Mouse (Mus musculus): ENCODE data around the gene Aph1a. TPM values are rescaled to one million over a fixed set of nuclear protein-coding genes. Genes with fewer than 3 reads are reported as not detected.
A peak's percentile ranks its signal among the peaks of the same experiment; 100 is the strongest.
"Not testable (repeated sequence)": the region's sequence is repeated elsewhere in the genome, so short reads cannot be mapped to it uniquely, and the experiment has no call there.

The Aph1a gene
- polyA plus RNA-seq (2015; fragmentation: Nextera tagmentation; extraction: Ambion mirVana): 30.1 and 34.6 TPM in 2 replicates

- WGBS: under 1% methylated on average over 26 of the region's 43 CpGs
- not testable (repeated sequence) for H3K9me3 ChIP-seq (replicated peaks); H3K27me3 ChIP-seq; H3K36me3 ChIP-seq
- H3K4me2 ChIP-seq (replicated peaks): peak within 1 kb of the TSS; percentile 65
- peak within 1 kb of the TSS; percentile 85 for H3K27ac ChIP-seq (replicated peaks)
- H3K4me3 ChIP-seq (replicated peaks): peak within 1 kb of the TSS; percentile 64
- H3K9ac ChIP-seq: peak within 1 kb of the TSS; percentile 65
- peak; percentile 98 for ATAC-seq (ENCODE audit: insufficient number of reproducible peaks, low FRiP score, low TSS enrichment, low read depth)
- H3K4me1 ChIP-seq: peaks cover 39% of the 10 kb centered on the region
Measured at GRCm38 (mm10) chr3:95893606-95894316, at the start of gene Aph1a. Aph1a (plus strand) TSS chr3:95893969.

GRCm38 (mm10) chr3:95850611-95851010, 43.2 kb upstream of the Aph1a start:
- Histone ChIP-seq H3K4me2 (replicated peaks) (no peak overlapping the region), H3K4me1 (peaks cover 7% of the 10 kb centered on the region; the same call in 1 of the 2 replicates), H3K27ac (replicated peaks) (no peak overlapping the region), H3K9ac (no peak overlapping the region), H3K9me3 (replicated peaks) (no peaks in the 10 kb centered on the region), H3K36me3 (peaks cover 71% of the 10 kb centered on the region), H3K27me3 (no peaks in the 10 kb centered on the region), H3K4me3 (replicated peaks) (no peak overlapping the region)
- no peak for ATAC-seq (ENCODE audit: insufficient number of reproducible peaks, low FRiP score, low TSS enrichment, low read depth)
- WGBS: 81% methylated on average over 4 of the region's 4 CpGs

- H3K36me3 ChIP-seq: peaks cover 65% of the 10 kb centered on the region
- ATAC-seq (ENCODE audit: insufficient number of reproducible peaks, low FRiP score, low TSS enrichment, low read depth): no peak
- 94% methylated on average over 8 of the region's 8 CpGs for WGBS
- no peaks in the 10 kb centered on the region for H3K9me3 ChIP-seq (replicated peaks)
- H3K4me3 ChIP-seq (replicated peaks): no peak overlapping the region
- no peak overlapping the region for H3K27ac ChIP-seq (replicated peaks)
- H3K9ac ChIP-seq: no peak overlapping the region
- no peaks in the 10 kb centered on the region for H3K27me3 ChIP-seq
- H3K4me1 ChIP-seq: peaks cover 11% of the 10 kb centered on the region; the same call in 1 of the 2 replicates
- H3K4me2 ChIP-seq (replicated peaks): no peak overlapping the region
Measured at GRCm38 (mm10) chr3:95851317-95851716, 42.5 kb upstream of the Aph1a start.

- no peaks in the 10 kb centered on the region for H3K9me3 ChIP-seq (replicated peaks)
- H3K27me3 ChIP-seq: no peaks in the 10 kb centered on the region
- peak within 1 kb of the TSS; percentile 80 for H3K9ac ChIP-seq
- under 1% methylated on average over 56 of the region's 56 CpGs for WGBS
- H3K4me3 ChIP-seq (replicated peaks): peak within 1 kb of the TSS; percentile 77
- H3K4me2 ChIP-seq (replicated peaks): peak within 1 kb of the TSS; percentile 62
- peak; percentile 98 for ATAC-seq (ENCODE audit: insufficient number of reproducible peaks, low FRiP score, low TSS enrichment, low read depth)
- H3K27ac ChIP-seq (replicated peaks): peak within 1 kb of the TSS; percentile 88
- peaks cover 27% of the 10 kb centered on the region for H3K36me3 ChIP-seq
- H3K4me1 ChIP-seq: peaks cover 11% of the 10 kb centered on the region; the same call in 1 of the 2 replicates
Measured at GRCm38 (mm10) chr3:95855502-95856089, 38.2 kb upstream of the Aph1a start, which contains the start of gene Prpf3. Prpf3 (minus strand) TSS chr3:95855885.

- Histone ChIP-seq H3K4me1 (peaks cover 11% of the 10 kb centered on the region; the same call in 1 of the 2 replicates), H3K9me3 (replicated peaks) (no peaks in the 10 kb centered on the region), H3K27ac (replicated peaks) (peak overlapping the region; percentile 88), H3K27me3 (no peaks in the 10 kb centered on the region), H3K4me2 (replicated peaks) (peak overlapping the region; percentile 62), H3K4me3 (replicated peaks) (peak overlapping the region; percentile 77), H3K9ac (peak overlapping the region; percentile 40), H3K36me3 (peaks cover 22% of the 10 kb centered on the region)
- ATAC-seq (ENCODE audit: insufficient number of reproducible peaks, low FRiP score, low TSS enrichment, low read depth): no peak
- 17% methylated on average over 7 of the region's 7 CpGs for WGBS
Measured at GRCm38 (mm10) chr3:95856115-95856514, 37.7 kb upstream of the Aph1a start.

GRCm38 (mm10) chr3:95857050-95857449, 36.7 kb upstream of the Aph1a start:
- WGBS: 85% methylated on average over 1 of the region's 1 CpGs
- ATAC-seq (ENCODE audit: insufficient number of reproducible peaks, low FRiP score, low TSS enrichment, low read depth): not testable (repeated sequence)

GRCm38 (mm10) chr3:95858278-95858677, 35.5 kb upstream of the Aph1a start:
- not testable (repeated sequence) for H3K4me3 ChIP-seq (replicated peaks); H3K27me3 ChIP-seq; H3K9me3 ChIP-seq (replicated peaks); H3K27ac ChIP-seq (replicated peaks); H3K36me3 ChIP-seq; ATAC-seq (ENCODE audit: insufficient number of reproducible peaks, low FRiP score, low TSS enrichment, low read depth); H3K9ac ChIP-seq; H3K4me2 ChIP-seq (replicated peaks)
- WGBS: 74% methylated on average over 3 of the region's 3 CpGs
- peaks cover 11% of the 10 kb centered on the region; the same call in 1 of the 2 replicates for H3K4me1 ChIP-seq

More at GRCm38 (mm10) chr3:95857050-95857449, 36.7 kb upstream of the Aph1a start:
- not testable (repeated sequence) for H3K27ac ChIP-seq (replicated peaks); H3K4me3 ChIP-seq (replicated peaks); H3K9me3 ChIP-seq (replicated peaks); H3K27me3 ChIP-seq; H3K4me2 ChIP-seq (replicated peaks); H3K9ac ChIP-seq
- Histone ChIP-seq H3K4me1 (peaks cover 11% of the 10 kb centered on the region; the same call in 1 of the 2 replicates), H3K36me3 (peaks cover 13% of the 10 kb centered on the region)

GRCm38 (mm10) chr3:95860323-95860722, 33.4 kb upstream of the Aph1a start:
- Histone ChIP-seq H3K36me3 (peaks cover 18% of the 10 kb centered on the region), H3K4me1 (0 out of 2 replicates have a peak, but pooled peaks cover 3% of the 10 kb centered on the region), H3K9ac (no peak overlapping the region), H3K27me3 (no peaks in the 10 kb centered on the region), H3K9me3 (replicated peaks) (no peaks in the 10 kb centered on the region), H3K4me2 (replicated peaks) (no peak overlapping the region), H3K27ac (replicated peaks) (no peak overlapping the region), H3K4me3 (replicated peaks) (no peak overlapping the region)
- WGBS: 88% methylated on average over 3 of the region's 3 CpGs
- ATAC-seq (ENCODE audit: insufficient number of reproducible peaks, low FRiP score, low TSS enrichment, low read depth): no peak

GRCm38 (mm10) chr3:95861216-95861615, 32.6 kb upstream of the Aph1a start:
- peaks cover 21% of the 10 kb centered on the region for H3K36me3 ChIP-seq
- WGBS: 78% methylated on average over 10 of the region's 10 CpGs
- H3K4me3 ChIP-seq (replicated peaks): no peak overlapping the region
- H3K9me3 ChIP-seq (replicated peaks): no peaks in the 10 kb centered on the region
- no peak overlapping the region for H3K27ac ChIP-seq (replicated peaks)
- H3K9ac ChIP-seq: no peak overlapping the region
- 0 out of 2 replicates have a peak, but pooled peaks cover under 1% of the 10 kb centered on the region for H3K4me1 ChIP-seq
- no peak for ATAC-seq (ENCODE audit: insufficient number of reproducible peaks, low FRiP score, low TSS enrichment, low read depth)
- no peaks in the 10 kb centered on the region for H3K27me3 ChIP-seq
- H3K4me2 ChIP-seq (replicated peaks): no peak overlapping the region

- ATAC-seq (ENCODE audit: insufficient number of reproducible peaks, low FRiP score, low TSS enrichment, low read depth): no peak
- Histone ChIP-seq H3K9me3 (replicated peaks) (no peaks in the 10 kb centered on the region), H3K27me3 (no peaks in the 10 kb centered on the region), H3K27ac (replicated peaks) (no peak overlapping the region), H3K4me2 (replicated peaks) (no peak overlapping the region), H3K36me3 (peaks cover 21% of the 10 kb centered on the region), H3K9ac (no peak overlapping the region), H3K4me3 (replicated peaks) (no peak overlapping the region), H3K4me1 (no peaks in the 10 kb centered on the region)
- WGBS: 44% methylated on average over 2 of the region's 2 CpGs
Measured at GRCm38 (mm10) chr3:95861796-95862195, 32.0 kb upstream of the Aph1a start.

GRCm38 (mm10) chr3:95863578-95863977, 30.2 kb upstream of the Aph1a start:
- H3K27me3 ChIP-seq: no peaks in the 10 kb centered on the region
- H3K4me3 ChIP-seq (replicated peaks): no peak overlapping the region
- H3K27ac ChIP-seq (replicated peaks): no peak overlapping the region
- no peaks in the 10 kb centered on the region for H3K9me3 ChIP-seq (replicated peaks)
- peaks cover 28% of the 10 kb centered on the region for H3K36me3 ChIP-seq
- no peak for ATAC-seq (ENCODE audit: insufficient number of reproducible peaks, low FRiP score, low TSS enrichment, low read depth)
- no peak overlapping the region for H3K9ac ChIP-seq
- H3K4me1 ChIP-seq: no peaks in the 10 kb centered on the region
- no peak overlapping the region for H3K4me2 ChIP-seq (replicated peaks)
- WGBS: 78% methylated on average over 7 of the region's 7 CpGs
